Mouse (Mus musculus) heart, adult 2 months (tissue): ENCODE data around the gene Ccdc8. TPM values are rescaled to one million over a fixed set of nuclear protein-coding genes. Genes with fewer than 3 reads are reported as not detected.
A peak's percentile ranks its signal among the peaks of the same experiment; 100 is the strongest.

Source experiments
- DNase-seq, 2 experiments: peaks; one replicate each; pipeline ENCODE4 v3.0.0; 2021
- H3K27ac ChIP-seq: fragments of 200-600 bp; 2 replicates; pipeline ENCODE4 v1.8.1; 2022
- H3K27me3 ChIP-seq: fragments of 200-500 bp; 2 replicates; pipeline ENCODE4 v1.6.1; 2012; ENCODE audit warnings: mild to moderate bottlenecking, low read length, inconsistent platforms, mixed read lengths; ENCODE audit not compliant: control insufficient read depth, insufficient read depth
- H3K36me3 ChIP-seq: fragments of 200-500 bp; 2 replicates; pipeline ENCODE4 v1.6.1; 2012; ENCODE audit warnings: low read length, inconsistent platforms; ENCODE audit not compliant: control insufficient read depth, insufficient read depth
- H3K4me1 ChIP-seq: fragments of 200-500 bp; 2 replicates; pipeline ENCODE4 v1.6.1; 2011; ENCODE audit warnings: low read length; ENCODE audit not compliant: control insufficient read depth, insufficient read depth
- H3K4me3 ChIP-seq: fragments of 200-600 bp; 2 replicates; pipeline ENCODE4 v1.8.1; 2022
- H3K79me2 ChIP-seq: fragments of 200-500 bp; replicated peaks from 2 replicates; pipeline ENCODE4 v1.6.1; 2012; ENCODE audit warnings: mild to moderate bottlenecking, inconsistent platforms, low read length, moderate library complexity, mixed read lengths; ENCODE audit not compliant: control insufficient read depth, insufficient read depth
- H3K9ac ChIP-seq: fragments of 200-500 bp; 2 replicates; pipeline ENCODE4 v1.6.1; 2012; ENCODE audit warnings: low read depth, mild to moderate bottlenecking, control low read depth, inconsistent platforms, low read length, mixed read lengths
- CTCF ChIP-seq: fragments of 200-600 bp; IDR thresholded peaks from 2 replicates; pipeline ENCODE4 v1.8.1; 2022; ENCODE audit warnings: antibody characterized with exemption, mild to moderate bottlenecking, moderate library complexity
- EP300 ChIP-seq: fragments of 200-500 bp; IDR thresholded peaks from 2 replicates; pipeline ENCODE4 v1.6.1; 2011; ENCODE audit warnings: low read depth, low read length, control low read depth; ENCODE audit not compliant: insufficient read depth
- POLR2A ChIP-seq: fragments of 200-500 bp; IDR thresholded peaks from 2 replicates; pipeline ENCODE4 v1.6.1; 2011; ENCODE audit warnings: mild to moderate bottlenecking, low read depth, low read length, control low read depth; ENCODE audit not compliant: insufficient read depth
- WGBS: fragments of 180-500 bp; shearing (Covaris S2); methylation state at CpG from one replicate; pipeline ENCODE4 v1.1.7; 2018; 5-methylcytosine and 5-hydroxymethylcytosine counted together
- intact Hi-C: fragments of 180-260 bp; cut with DNase I; formaldehyde crosslinking; loops from one replicate; pipeline ENCODE4 v1.15.1; 2025
- polyA plus RNA-seq: library from polyadenylated mRNA; depleted of rRNA; stranded (reverse); fragments of >200 nt; gene quantifications from 2 replicates; pipeline ENCODE4 v1.2.3, GENCODE M21; 2012
- total RNA-seq, 2 experiments: library from RNA; stranded (reverse); gene quantifications; 2 replicates each; pipeline ENCODE4 v1.2.3; 2021

The Ccdc8 gene
- total and polyA plus RNA-seq, 3 experiments: 2.7 to 4.4 (median 4.0) TPM

- no peaks in the 10 kb centered on the region for H3K79me2 ChIP-seq
- no peaks in the 10 kb centered on the region for H3K27me3 ChIP-seq
- no peaks in the 10 kb centered on the region for H3K36me3 ChIP-seq
- DNase-seq: no peak
- no peak overlapping the region for H3K4me3 ChIP-seq
- TF ChIP-seq CTCF (no peak), POLR2A (no peak), EP300 (no peak)
- 95% methylated on average over 3 of the region's 3 CpGs for WGBS
- H3K27ac ChIP-seq: no peak overlapping the region
- H3K9ac ChIP-seq: no peak overlapping the region
- intact Hi-C loops: no loop called here
- H3K4me1 ChIP-seq: peaks cover 4% of the 10 kb centered on the region
Observed at GRCm38 (mm10) chr7:16978593-16978992, 13.9 kb upstream of the Ccdc8 start.

GRCm38 (mm10) chr7:16980348-16980747, 12.2 kb upstream of the Ccdc8 start:
- 2% methylated on average over 12 of the region's 12 CpGs for WGBS
- Histone ChIP-seq H3K36me3 (no peaks in the 10 kb centered on the region), H3K27ac (peak overlapping the region; percentile 58), H3K4me3 (peak overlapping the region; percentile 39; the same call in 1 of the 2 replicates), H3K9ac (peak overlapping the region; percentile 68), H3K79me2 (no peaks in the 10 kb centered on the region), H3K27me3 (no peaks in the 10 kb centered on the region), H3K4me1 (peaks cover 4% of the 10 kb centered on the region)
- intact Hi-C loops: no loop called here
- TF ChIP-seq EP300: 0 out of 2 replicates have a peak, but pooled peaks have one; percentile 40
- TF ChIP-seq CTCF: no peak
- TF ChIP-seq POLR2A: no peak
- DNase-seq: peak; percentile 50 to 52

- peak in 1 of 2 experiments; percentile 40 for DNase-seq
- WGBS: 44% methylated on average over 26 of the region's 26 CpGs
- H3K79me2 ChIP-seq: no peaks in the 10 kb centered on the region
- peaks cover 10% of the 10 kb centered on the region for H3K4me1 ChIP-seq
- H3K27me3 ChIP-seq: no peaks in the 10 kb centered on the region
- no peak within 1 kb of the TSS for H3K9ac ChIP-seq
- no peak within 1 kb of the TSS for H3K27ac ChIP-seq
- TF ChIP-seq EP300 (no peak), CTCF (no peak)
- H3K4me3 ChIP-seq: no peak within 1 kb of the TSS
- intact Hi-C loops: no loop called here
- H3K36me3 ChIP-seq: no peaks in the 10 kb centered on the region
Observed at GRCm38 (mm10) chr7:16982859-16983568, 9.5 kb upstream of the Ccdc8 start, which contains the start of gene Gm42372. Gm42372 (plus strand) TSS chr7:16983086.

GRCm38 (mm10) chr7:16987541-16988149, 4.9 kb upstream of the Ccdc8 start:
- TF ChIP-seq CTCF (no peak), EP300 (no peak), POLR2A (no peak)
- Histone ChIP-seq H3K9ac (no peak overlapping the region), H3K27ac (no peak overlapping the region), H3K4me3 (no peak overlapping the region), H3K4me1 (peaks cover 8% of the 10 kb centered on the region), H3K36me3 (no peaks in the 10 kb centered on the region), H3K27me3 (no peaks in the 10 kb centered on the region), H3K79me2 (no peaks in the 10 kb centered on the region)
- 22% methylated on average over 7 of the region's 7 CpGs for WGBS
- intact Hi-C loops: no loop called here
- no peak for DNase-seq

GRCm38 (mm10) chr7:16988405-16988804, 4.1 kb upstream of the Ccdc8 start:
- H3K79me2 ChIP-seq: no peaks in the 10 kb centered on the region
- no peaks in the 10 kb centered on the region for H3K27me3 ChIP-seq
- no peak overlapping the region for H3K9ac ChIP-seq
- peaks cover 8% of the 10 kb centered on the region for H3K4me1 ChIP-seq
- no peak overlapping the region for H3K27ac ChIP-seq
- peak; percentile 77 for DNase-seq
- intact Hi-C loops: no loop called here
- no peak overlapping the region for H3K4me3 ChIP-seq
- no peaks in the 10 kb centered on the region for H3K36me3 ChIP-seq
- WGBS: 27% methylated on average over 3 of the region's 3 CpGs
- TF ChIP-seq POLR2A (no peak), CTCF (no peak), EP300 (no peak)

- DNase-seq: no peak
- TF ChIP-seq EP300 (no peak), CTCF (no peak), POLR2A (no peak)
- intact Hi-C loops: no loop called here
- peak overlapping the region; percentile 16 for H3K27ac ChIP-seq
- H3K27me3 ChIP-seq: no peaks in the 10 kb centered on the region
- no peaks in the 10 kb centered on the region for H3K36me3 ChIP-seq
- no peak overlapping the region for H3K4me3 ChIP-seq
- H3K9ac ChIP-seq: no peak overlapping the region
- H3K79me2 ChIP-seq: no peaks in the 10 kb centered on the region
- WGBS: 26% methylated on average over 15 of the region's 15 CpGs
- peaks cover 8% of the 10 kb centered on the region for H3K4me1 ChIP-seq
Observed at GRCm38 (mm10) chr7:16990006-16990744, 2.3 kb upstream of the Ccdc8 start.
